Mouse (Mus musculus) forebrain, embryonic 10.5 days (tissue): Measurements from ENCODE around the gene Tbc1d14. TPM values are rescaled to one million over a fixed set of nuclear protein-coding genes. Genes with fewer than 3 reads are reported as not detected.
A peak's percentile ranks its signal among the peaks of the same experiment; 100 is the strongest.

Experiments used
- DNase-seq: peaks from one replicate; pipeline ENCODE4 v3.0.0-alpha.2; 2017; ENCODE audit warnings: low spot score; ENCODE audit errors: extremely low spot score
- H3K27ac ChIP-seq: fragments of 300-500 bp; sonication (generic); 2 replicates; pipeline ENCODE4 v1.5.1; 2016; ENCODE audit warnings: mild to moderate bottlenecking
- H3K27me3 ChIP-seq: fragments of 300-500 bp; sonication (generic); 2 replicates; pipeline ENCODE4 v1.6.1; 2016; ENCODE audit warnings: mild to moderate bottlenecking; ENCODE audit not compliant: poor library complexity, severe bottlenecking
- H3K36me3 ChIP-seq: fragments of 300-500 bp; sonication (generic); replicated peaks from 2 replicates; pipeline ENCODE4 v1.6.1; 2016; ENCODE audit warnings: mild to moderate bottlenecking, moderate library complexity
- H3K4me1 ChIP-seq: fragments of 300-500 bp; sonication (generic); 2 replicates; pipeline ENCODE4 v1.6.1; 2016
- H3K4me3 ChIP-seq: fragments of 300-500 bp; sonication (generic); 2 replicates; pipeline ENCODE4 v1.5.1; 2016; ENCODE audit warnings: mild to moderate bottlenecking, moderate library complexity
- H3K9me3 ChIP-seq: fragments of 300-500 bp; sonication (generic); 2 replicates; pipeline ENCODE4 v1.6.1; 2016; ENCODE audit warnings: mild to moderate bottlenecking, moderate library complexity
- WGBS: fragments of 180-500 bp; shearing (Covaris S2); methylation state at CpG from one replicate; pipeline ENCODE4 v1.1.7; 2016; 5-methylcytosine and 5-hydroxymethylcytosine counted together
- polyA plus RNA-seq: library from polyadenylated mRNA; unstranded; fragments of >200 nt; fragmentation: Nextera tagmentation; extraction: Ambion mirVana; gene quantifications from 2 replicates; pipeline ENCODE4 v1.2.1, GENCODE M21; 2016

Gene Tbc1d14
- polyA plus RNA-seq, 1 experiment from 2014 or later: 38.9 TPM

- H3K36me3 ChIP-seq: peaks cover 97% of the 10 kb centered on the region
- no peaks in the 10 kb centered on the region for H3K27me3 ChIP-seq
- H3K4me3 ChIP-seq: no peak overlapping the region
- 86% methylated on average over 3 of the region's 3 CpGs for WGBS
- no peak for DNase-seq
- H3K9me3 ChIP-seq: no peaks in the 10 kb centered on the region
- no peak overlapping the region for H3K27ac ChIP-seq
- H3K4me1 ChIP-seq: no peaks in the 10 kb centered on the region
Measured at GRCm38 (mm10) chr5:36517596-36517995, 75.5 kb downstream of the Tbc1d14 start.

GRCm38 (mm10) chr5:36515558-36515957, 77.5 kb downstream of the Tbc1d14 start:
- Histone ChIP-seq H3K9me3 (no peaks in the 10 kb centered on the region), H3K27me3 (no peaks in the 10 kb centered on the region), H3K27ac (no peak overlapping the region), H3K4me3 (no peak overlapping the region), H3K4me1 (no peaks in the 10 kb centered on the region), H3K36me3 (peaks cover 97% of the 10 kb centered on the region)
- 90% methylated on average over 5 of the region's 5 CpGs for WGBS
- no peak for DNase-seq

- no peaks in the 10 kb centered on the region for H3K9me3 ChIP-seq
Measured at GRCm38 (mm10) chr5:36515126-36515525, 78.0 kb downstream of the Tbc1d14 start.

GRCm38 (mm10) chr5:36510956-36511355, 82.1 kb downstream of the Tbc1d14 start:
- Histone ChIP-seq H3K27ac (no peak overlapping the region), H3K27me3 (no peaks in the 10 kb centered on the region), H3K9me3 (no peaks in the 10 kb centered on the region), H3K36me3 (peaks cover 95% of the 10 kb centered on the region), H3K4me3 (no peak overlapping the region), H3K4me1 (no peaks in the 10 kb centered on the region)
- WGBS: 98% methylated on average over 2 of the region's 2 CpGs
- DNase-seq: no peak

More at GRCm38 (mm10) chr5:36515126-36515525, 78.0 kb downstream of the Tbc1d14 start:
- 97% methylated on average over 1 of the region's 1 CpGs for WGBS
- no peaks in the 10 kb centered on the region for H3K27me3 ChIP-seq
- no peak overlapping the region for H3K27ac ChIP-seq
- no peak for DNase-seq
- no peak overlapping the region for H3K4me3 ChIP-seq
- peaks cover 97% of the 10 kb centered on the region for H3K36me3 ChIP-seq
- H3K4me1 ChIP-seq: no peaks in the 10 kb centered on the region

- H3K36me3 ChIP-seq: peaks cover 98% of the 10 kb centered on the region
- H3K4me3 ChIP-seq: no peak overlapping the region
- H3K9me3 ChIP-seq: no peaks in the 10 kb centered on the region
- H3K27me3 ChIP-seq: no peaks in the 10 kb centered on the region
- no peak overlapping the region for H3K27ac ChIP-seq
- H3K4me1 ChIP-seq: no peaks in the 10 kb centered on the region
- 95% methylated on average over 10 of the region's 10 CpGs for WGBS
- DNase-seq: no peak
Measured at GRCm38 (mm10) chr5:36508351-36508750, 84.7 kb downstream of the Tbc1d14 start.

- 80% methylated on average over 5 of the region's 5 CpGs for WGBS
- H3K4me3 ChIP-seq: no peak overlapping the region
- peaks cover 98% of the 10 kb centered on the region for H3K36me3 ChIP-seq
- H3K27me3 ChIP-seq: no peaks in the 10 kb centered on the region
- H3K27ac ChIP-seq: no peak overlapping the region
- DNase-seq: no peak
- no peaks in the 10 kb centered on the region for H3K9me3 ChIP-seq
- H3K4me1 ChIP-seq: no peaks in the 10 kb centered on the region
Measured at GRCm38 (mm10) chr5:36505643-36506042, 87.4 kb downstream of the Tbc1d14 start.

GRCm38 (mm10) chr5:36505235-36505634, 87.8 kb downstream of the Tbc1d14 start:
- Histone ChIP-seq H3K27me3 (no peaks in the 10 kb centered on the region), H3K9me3 (no peaks in the 10 kb centered on the region), H3K4me3 (no peak overlapping the region), H3K4me1 (no peaks in the 10 kb centered on the region), H3K36me3 (peaks cover 98% of the 10 kb centered on the region), H3K27ac (no peak overlapping the region)
- 88% methylated on average over 7 of the region's 7 CpGs for whole genome bisulfite sequencing
- DNase-seq: no peak

GRCm38 (mm10) chr5:36494709-36495108, 98.4 kb downstream of the Tbc1d14 start:
- no peak overlapping the region for H3K4me3 ChIP-seq
- no peaks in the 10 kb centered on the region for H3K27me3 ChIP-seq
- DNase-seq: no peak
- 94% methylated on average over 9 of the region's 9 CpGs for WGBS
- no peak overlapping the region for H3K27ac ChIP-seq
- no peaks in the 10 kb centered on the region for H3K4me1 ChIP-seq
- no peaks in the 10 kb centered on the region for H3K9me3 ChIP-seq
- peaks cover 75% of the 10 kb centered on the region for H3K36me3 ChIP-seq

- no peak overlapping the region for H3K27ac ChIP-seq
- no peaks in the 10 kb centered on the region for H3K9me3 ChIP-seq
- H3K4me3 ChIP-seq: no peak overlapping the region
- WGBS: 90% methylated on average over 6 of the region's 6 CpGs
- H3K36me3 ChIP-seq: peaks cover 70% of the 10 kb centered on the region
- no peaks in the 10 kb centered on the region for H3K4me1 ChIP-seq
- DNase-seq: no peak
- H3K27me3 ChIP-seq: no peaks in the 10 kb centered on the region
Measured at GRCm38 (mm10) chr5:36493919-36494318, 99.2 kb downstream of the Tbc1d14 start.

GRCm38 (mm10) chr5:36489225-36489624, 103.9 kb downstream of the Tbc1d14 start:
- no peak overlapping the region for H3K4me3 ChIP-seq
- peaks cover 13% of the 10 kb centered on the region for H3K4me1 ChIP-seq
- peaks cover 43% of the 10 kb centered on the region for H3K36me3 ChIP-seq
- no peak for DNase-seq
- H3K27ac ChIP-seq: no peak overlapping the region
- peaks cover 21% of the 10 kb centered on the region for H3K27me3 ChIP-seq
- 55% methylated on average over 2 of the region's 2 CpGs for WGBS
- H3K9me3 ChIP-seq: peaks cover 10% of the 10 kb centered on the region; the same call in 1 of the 2 replicates

- 44% methylated on average over 19 of the region's 19 CpGs for WGBS
- Histone ChIP-seq H3K36me3 (peaks cover 19% of the 10 kb centered on the region), H3K9me3 (peaks cover 10% of the 10 kb centered on the region; the same call in 1 of the 2 replicates), H3K4me3 (peak overlapping the region; percentile 93), H3K27me3 (peaks cover 21% of the 10 kb centered on the region), H3K4me1 (peaks cover 41% of the 10 kb centered on the region), H3K27ac (no peak overlapping the region)
- no peak for DNase-seq
Measured at GRCm38 (mm10) chr5:36485306-36485705, 107.8 kb downstream of the Tbc1d14 start.

- peak; percentile 96 for DNase-seq
- H3K9me3 ChIP-seq: peaks cover 10% of the 10 kb centered on the region; the same call in 1 of the 2 replicates
- H3K4me1 ChIP-seq: peaks cover 44% of the 10 kb centered on the region
- H3K27me3 ChIP-seq: peaks cover 21% of the 10 kb centered on the region
- H3K36me3 ChIP-seq: peaks cover 19% of the 10 kb centered on the region
- H3K4me3 ChIP-seq: peak within 1 kb of the TSS; percentile 93
- WGBS: 4% methylated on average over 97 of the region's 97 CpGs
- H3K27ac ChIP-seq: peak within 1 kb of the TSS; percentile 91
Measured at GRCm38 (mm10) chr5:36484171-36484990, 108.7 kb downstream of the Tbc1d14 start, which contains the start of the genes Tada2b and Ccdc96. Tada2b (minus strand) TSS chr5:36484285. Ccdc96 (plus strand) TSS chr5:36484588.
